Mouse (Mus musculus) erythroid progenitor cell, adult 5-6 weeks (primary cell): ENCODE measurements around the gene Caskin2. TPM values are rescaled to one million over a fixed set of nuclear protein-coding genes. Genes with fewer than 3 reads are reported as not detected.
A peak's percentile ranks its signal among the peaks of the same experiment; 100 is the strongest.
"Not testable (repeated sequence)": the region's sequence is repeated elsewhere in the genome, so short reads cannot be mapped to it uniquely, and the experiment has no call there.

Experiments used
- ATAC-seq: replicated peaks from 2 replicates; pipeline ENCODE4 v1.8.0; 2016; ENCODE audit warnings: moderate number of reproducible peaks, mild to moderate bottlenecking, moderate TSS enrichment, inconsistent platforms; ENCODE audit not compliant: poor library complexity, low FRiP score, severe bottlenecking
- total RNA-seq, 2 experiments: library from RNA; stranded (forward) in 1 of 2; stranded (reverse) in 1 of 2; fragments of 150-400 nt in 1 of 2; fragments of 186-747, 209-891 nt in 1 of 2; gene quantifications; 2 replicates each; pipeline versions ENCODE4 v1.2.3 to v1.2.4; 2015 to 2017; ENCODE audit warnings: low replicate concordance in 2 of 2

Gene Caskin2
- 6.7 and 13.0 TPM in 2 replicates for total RNA-seq (2015; ENCODE audit: low replicate concordance)
- 5.6 and 6.0 TPM in 2 replicates for total RNA-seq (2017; ENCODE audit: low replicate concordance)

DNA sequence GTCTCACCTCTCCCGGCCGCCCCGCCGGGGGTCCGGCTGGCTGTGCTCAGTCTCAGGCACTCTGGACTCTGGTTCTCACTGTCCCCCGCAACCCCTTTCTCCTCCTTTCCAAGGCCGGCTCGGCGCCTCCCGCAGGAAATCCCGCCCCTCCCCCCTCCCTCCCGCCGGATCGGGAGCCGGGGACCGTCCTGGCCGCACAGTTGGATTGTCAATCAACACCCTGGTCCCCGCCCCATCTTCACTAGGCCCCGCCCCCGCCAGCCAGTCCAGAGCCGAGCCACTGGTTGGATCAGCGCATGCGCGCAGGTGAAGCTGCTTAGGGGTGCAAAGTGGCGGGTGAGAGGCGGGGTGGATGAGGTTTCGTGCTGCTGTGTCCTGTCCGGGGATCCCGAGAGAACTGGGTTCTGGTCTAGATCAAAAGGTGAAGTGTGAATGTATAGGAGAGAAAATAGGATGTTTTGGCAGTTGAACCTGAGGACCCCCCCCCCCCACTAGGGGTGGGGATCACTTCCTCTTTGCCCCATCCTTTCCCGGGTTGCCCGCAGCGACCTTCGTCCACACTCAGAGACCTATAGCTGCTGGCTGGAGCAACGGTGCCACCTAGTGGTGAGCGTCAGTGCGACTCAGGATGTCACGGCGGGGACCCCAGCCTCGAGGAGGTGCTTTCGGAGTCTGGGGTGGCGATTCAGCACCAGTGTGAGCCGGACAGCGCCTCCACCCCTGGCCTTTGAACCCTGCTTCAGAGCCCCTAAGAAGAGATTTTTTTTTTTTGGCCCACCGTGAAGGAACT, at the start of gene Caskin2:
Caskin2 (minus strand) TSS at position 133 of the 790 bp plus-strand sequence.
- ATAC-seq, result peak; percentile 81

DNA sequence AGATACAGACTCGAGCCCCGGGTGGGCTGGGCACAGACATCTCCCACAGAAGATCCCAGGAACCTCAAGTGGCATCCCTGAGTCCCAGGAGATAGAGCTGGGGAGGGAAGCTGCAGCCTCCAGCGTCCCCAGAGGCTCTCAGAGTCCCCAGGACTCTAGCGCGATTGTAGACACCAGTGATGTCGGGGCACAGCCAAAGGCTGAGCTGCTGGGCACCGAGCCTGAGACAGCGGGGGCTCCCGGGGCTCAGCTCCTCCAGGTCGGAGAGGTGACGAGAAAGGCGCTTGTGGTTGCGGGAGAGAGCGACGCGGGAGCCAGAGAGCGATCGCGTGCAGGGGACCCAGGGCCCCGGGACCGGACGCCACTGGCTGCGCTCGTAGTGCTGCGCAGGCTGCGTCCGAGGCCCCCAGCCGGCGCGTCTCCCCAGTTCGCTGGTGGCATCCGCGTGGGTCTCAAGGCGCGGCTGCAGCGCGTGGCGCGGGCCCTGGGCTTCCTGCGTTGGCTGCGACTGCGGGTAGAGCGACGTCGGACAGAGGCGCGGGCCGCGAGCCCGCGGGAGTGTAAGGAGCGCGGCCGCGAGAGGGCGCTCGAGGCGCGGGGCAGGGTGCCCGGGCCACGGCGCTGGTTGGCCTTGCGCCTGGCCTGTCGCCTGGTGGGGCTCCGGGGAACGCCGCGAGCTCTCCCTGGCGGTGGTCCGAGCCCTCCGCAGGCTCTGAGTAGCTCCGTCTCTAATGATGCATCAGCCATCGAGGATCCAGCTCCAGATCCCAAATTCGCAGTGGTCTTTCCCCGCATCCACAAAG, 45.9 kb upstream of the Caskin2 start:
- peak; percentile 39; the same call in 1 of the 2 replicates for ATAC-seq

DNA sequence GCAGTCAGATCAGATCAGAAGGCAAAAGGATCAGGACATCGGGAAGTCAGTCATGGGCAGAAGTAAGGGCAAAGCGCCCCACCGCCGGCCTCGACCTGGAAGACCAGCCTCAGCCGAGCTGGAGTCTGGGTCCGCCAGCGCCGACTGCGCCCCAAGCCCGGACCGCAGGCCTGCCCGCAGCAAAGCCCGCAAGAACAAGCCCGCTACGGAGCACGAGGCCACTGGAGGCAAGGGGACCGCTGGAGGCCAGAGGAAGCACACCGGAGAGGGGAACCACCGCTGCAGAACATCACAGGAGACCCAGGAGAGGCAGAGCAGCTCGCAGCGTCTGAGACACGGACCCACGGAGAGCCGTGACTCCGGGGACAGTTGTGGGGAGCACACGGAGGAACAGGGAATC, 44.9 kb upstream of the Caskin2 start, which contains the start of gene Myo15b:
Myo15b (plus strand) TSS at position 53 of the 400 bp plus-strand sequence.
- ATAC-seq, result no peak

DNA sequence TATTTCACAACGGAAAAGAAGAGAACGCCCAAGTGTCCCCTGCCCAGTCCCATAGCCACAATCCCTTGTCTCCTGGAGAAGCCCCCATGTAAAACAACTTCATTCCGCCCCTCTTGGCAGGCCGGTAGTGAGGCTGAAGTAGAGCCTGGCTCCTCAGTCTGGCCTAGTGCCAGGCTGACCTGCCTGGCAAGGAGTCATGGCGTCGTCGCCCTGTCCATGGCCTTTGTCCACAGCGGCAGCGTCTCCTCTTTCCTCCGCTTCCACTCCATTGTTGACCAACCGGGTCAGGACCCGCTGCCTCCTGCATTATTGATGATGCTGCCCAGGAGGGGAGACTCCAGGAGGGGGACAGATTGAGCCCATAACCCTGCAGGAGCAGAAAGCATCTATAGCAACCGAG, 44.5 kb upstream of the Caskin2 start:
- no peak for ATAC-seq

DNA sequence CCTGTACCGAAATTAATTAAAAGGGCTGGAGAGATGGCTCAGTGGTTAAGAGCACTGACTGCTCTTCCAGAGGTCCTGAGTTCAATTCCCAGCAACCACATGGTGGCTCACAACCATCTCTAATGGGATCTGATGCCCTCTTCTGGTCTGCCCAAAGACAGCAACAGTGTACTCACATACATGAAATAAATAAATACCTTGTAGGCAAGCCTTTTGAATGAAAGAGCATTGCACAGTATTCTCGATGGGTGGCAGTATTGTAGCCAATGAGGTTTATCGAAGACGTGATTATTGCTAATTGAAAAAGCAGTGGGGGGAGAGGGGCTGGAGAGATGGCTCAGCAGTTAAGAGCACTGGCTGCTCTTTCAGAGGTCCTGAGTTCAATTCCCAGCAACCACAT, 43.7 kb upstream of the Caskin2 start:
- ATAC-seq, result not testable (repeated sequence)

DNA sequence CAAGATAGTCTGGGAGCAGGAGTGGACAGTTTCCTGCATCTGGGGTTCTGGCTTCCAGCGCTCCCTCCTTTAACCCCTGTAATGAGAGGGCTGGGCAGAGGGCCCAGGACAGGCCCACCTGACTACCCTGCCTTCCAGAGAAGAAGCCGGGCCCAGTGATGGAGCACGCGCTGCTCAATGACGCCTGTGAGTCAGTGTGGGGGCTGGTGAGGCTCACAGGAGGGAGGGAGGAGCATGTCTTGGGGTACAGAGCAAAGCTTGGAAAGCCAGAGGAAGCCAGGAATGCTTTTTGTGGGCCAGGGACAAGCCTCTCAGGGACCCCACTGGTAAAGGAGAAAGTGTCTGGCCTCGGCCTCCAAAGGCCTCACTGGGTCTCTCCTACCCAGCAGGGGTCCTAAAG, 41.2 kb upstream of the Caskin2 start:
- ATAC-seq, result no peak

DNA sequence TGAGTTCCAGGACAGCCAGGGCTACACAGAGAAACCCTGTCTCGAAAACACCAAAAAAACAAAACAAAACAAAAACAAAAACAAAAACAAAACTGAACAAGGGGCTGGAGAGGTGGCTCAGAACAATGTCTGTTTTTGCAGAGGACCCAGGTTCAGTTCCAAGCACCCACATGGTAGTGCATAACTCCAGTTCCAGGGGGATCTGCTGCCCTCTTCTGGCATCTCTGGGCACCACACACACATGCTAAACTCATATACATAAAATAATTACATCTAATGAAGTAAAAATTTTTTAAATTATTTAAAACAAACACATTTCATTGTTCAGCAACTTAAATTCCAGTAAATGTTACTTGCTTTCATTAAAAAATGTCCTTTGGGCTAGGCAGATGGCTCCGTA, 32.4 kb upstream of the Caskin2 start:
- no peak for ATAC-seq

DNA sequence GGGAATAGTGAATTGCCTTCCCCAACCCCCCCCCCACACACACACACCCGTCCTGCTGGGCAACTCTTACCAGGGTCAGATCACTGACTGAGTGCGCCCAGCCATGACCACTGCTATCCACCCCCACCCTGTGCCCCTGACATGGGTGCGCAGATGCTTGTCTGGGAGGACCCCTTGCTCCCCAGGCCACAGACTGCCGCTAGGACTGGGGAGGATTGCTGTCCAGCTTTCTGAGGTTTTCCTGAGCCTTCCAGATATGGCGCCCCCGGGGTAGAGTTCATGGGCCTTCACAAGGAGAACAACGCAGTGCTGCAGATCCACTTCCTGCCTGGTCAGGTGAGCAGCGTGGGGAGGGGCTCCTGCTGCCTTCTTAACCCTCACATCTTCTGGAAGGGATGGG, 30.8 kb upstream of the Caskin2 start:
- ATAC-seq, result no peak

DNA sequence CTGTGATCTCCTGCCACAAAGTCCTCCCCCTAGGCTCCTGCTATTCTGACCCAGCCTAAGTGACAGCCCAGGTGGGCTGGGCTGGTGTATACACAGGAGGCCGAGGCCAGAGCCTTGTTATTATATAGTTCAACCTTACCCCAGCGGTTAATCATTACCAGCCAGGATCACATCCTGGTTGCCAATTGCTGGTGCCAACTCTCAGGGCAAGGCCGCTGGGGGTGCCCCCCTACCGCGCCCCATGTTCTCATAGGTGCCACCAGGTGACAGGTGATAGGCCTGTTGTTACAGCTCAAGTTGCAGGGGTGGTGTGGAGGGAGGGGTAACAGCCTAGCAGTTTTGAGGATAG, 30.4 kb upstream of the Caskin2 start:
- ATAC-seq, result no peak

DNA sequence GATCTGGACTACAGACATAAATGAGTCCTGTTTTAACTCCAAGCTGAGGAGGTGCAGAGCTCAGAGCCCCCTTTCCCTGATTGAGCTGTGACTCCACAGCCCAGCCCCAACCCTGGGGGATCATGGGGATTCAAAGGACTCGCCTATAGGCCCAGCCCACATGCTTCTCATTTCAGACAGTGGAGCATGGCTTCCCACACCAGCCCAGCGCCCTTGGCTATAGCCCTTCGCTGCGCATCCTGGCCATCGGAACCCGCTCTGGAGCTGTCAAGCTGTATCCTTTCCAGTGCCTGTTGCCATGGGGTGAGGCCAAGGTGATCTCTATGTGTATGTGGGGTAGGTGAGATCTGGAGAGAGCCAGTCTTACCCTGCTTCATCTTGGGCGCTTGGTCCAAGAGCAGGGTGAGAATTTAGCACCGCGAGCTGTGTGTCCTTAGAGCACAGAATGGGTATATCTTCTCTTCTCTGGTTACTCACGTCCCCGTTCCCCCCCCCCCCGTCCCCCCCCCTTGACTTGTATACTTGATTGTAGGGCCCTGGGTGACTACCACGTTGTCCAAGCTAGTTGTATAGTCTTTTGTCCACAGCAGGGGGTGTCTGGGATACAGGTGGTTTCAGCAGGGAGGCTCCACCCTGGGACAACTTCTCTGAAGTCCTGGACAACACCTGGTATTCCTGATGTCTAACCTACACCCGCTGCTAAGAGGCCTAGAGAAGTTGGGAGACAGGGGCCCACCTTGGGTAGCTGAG, 29.9 kb upstream of the Caskin2 start:
- ATAC-seq, result no peak

DNA sequence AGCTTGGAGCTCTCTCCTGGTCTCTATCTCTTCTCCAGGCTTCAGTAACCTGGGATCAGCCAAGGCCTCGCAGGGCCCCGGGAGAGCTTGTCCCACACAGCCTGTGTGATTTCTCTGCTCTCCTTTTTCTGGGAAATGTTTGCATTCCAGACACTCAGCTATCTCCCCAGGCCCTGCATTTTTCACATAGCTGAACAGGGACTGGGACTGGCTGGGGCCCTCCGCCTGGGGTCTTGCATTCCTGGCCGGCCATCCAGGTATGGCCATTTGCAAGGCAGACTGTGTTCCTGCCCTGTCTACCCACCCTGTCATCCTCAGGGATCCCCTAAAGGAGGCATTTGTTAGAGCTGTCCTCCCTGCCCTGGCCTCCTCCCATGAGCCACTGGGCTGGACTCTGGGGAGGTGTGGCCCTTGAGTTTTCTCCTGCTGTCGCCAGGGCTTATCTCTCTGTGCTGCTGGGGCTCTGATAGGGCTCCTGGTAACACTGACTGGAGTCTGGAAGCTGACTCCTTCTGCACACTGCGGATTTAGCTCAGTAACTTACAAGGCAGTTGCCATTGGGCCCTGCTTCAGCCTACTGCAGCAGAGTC, 28.6 kb upstream of the Caskin2 start:
- peak; percentile 95 for ATAC-seq

DNA sequence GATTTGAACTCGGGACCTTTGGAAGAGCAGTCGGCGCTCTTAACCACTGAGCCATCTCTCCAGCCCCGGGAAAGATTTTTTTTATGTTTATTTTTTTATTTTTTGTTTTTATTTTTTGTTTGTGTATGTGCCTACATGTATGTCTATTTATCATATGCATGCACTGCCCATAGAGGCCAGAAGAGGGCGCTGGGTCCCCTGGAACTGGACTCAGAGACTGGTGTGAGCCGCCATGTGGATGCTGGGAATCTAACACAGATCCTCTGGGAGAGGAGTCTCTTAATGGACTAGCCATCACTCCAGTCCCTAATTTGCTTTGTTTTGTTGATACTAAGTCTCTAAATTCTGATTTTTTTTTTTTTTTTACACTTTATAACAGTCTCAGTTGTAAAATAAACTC, 27.6 kb upstream of the Caskin2 start:
- no peak for ATAC-seq

DNA sequence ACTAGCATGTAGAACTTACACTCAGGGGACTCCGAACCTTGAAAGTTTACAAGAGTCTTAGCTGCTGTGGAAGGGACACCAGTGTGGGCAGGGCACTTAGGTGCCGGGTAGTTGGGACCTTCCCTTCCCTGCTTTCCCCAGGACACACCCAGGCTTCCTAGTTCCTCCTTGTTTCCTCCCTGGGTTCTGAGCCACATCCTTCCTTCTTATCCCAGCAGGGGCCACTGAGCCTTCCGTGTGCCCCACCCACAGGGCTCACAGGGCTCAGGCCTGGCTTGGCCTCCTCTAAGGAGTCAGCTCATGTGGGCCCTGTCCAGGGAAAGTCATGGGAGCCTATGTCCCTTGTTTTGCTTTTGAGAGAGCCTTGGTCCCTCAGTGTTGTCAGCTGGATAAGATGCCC, 26.3 kb upstream of the Caskin2 start:
- no peak for ATAC-seq

DNA sequence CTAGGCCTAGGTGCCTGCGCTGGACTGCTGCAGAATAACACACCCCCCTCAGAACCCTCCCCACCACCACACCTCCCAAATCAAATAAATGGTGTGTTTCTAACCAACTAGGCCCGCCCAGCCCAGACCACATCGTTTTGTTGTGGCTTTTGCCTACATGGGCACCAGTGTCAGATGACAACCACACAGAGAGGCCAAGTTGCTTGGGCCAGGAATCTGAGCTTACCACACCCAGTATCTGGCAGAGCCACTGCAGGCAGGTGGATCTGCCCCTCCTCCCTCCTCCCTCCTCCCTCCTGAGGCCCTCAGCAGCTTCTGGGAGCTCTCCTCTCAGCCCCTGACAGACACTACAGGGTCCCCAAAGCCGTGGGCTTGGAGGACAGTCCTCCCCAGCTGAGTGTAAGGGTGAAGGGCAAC, 25.5 kb upstream of the Caskin2 start:
- no peak for ATAC-seq

DNA sequence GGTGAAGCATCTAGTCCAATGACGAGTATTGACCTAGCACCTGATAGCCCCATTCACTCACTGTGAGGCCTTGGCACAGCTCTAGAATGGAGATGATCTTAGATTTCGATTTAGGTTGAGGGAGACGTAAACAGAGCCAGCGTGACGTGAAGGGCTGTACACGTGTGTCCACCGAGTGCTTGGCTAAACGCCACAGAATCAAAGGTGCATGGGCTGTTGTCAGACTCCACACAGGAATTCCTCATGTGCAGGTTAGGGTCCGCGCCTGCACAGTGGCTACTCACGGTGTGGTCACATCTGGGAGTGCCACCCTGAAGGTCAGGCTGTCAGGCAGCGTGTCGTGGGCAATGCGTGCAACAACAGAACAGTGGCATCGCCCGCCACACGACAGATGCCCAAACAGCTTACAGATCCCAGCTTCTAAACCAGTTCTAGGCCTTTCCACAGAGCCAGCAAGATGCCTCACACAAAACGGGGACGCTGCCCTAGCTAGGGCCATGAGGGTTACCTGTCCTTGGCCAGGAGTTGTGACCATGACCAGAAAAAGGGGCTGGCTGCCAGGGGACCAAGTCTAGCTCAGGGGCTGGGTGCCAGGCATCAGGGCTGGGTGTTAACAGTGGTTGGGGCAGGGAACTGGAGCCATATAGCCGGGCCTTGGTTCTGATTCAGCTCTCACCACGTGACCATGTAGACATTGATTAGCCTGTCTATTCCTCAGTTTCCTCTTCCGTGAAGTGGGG, 24.3 kb upstream of the Caskin2 start:
- ATAC-seq, result no peak

DNA sequence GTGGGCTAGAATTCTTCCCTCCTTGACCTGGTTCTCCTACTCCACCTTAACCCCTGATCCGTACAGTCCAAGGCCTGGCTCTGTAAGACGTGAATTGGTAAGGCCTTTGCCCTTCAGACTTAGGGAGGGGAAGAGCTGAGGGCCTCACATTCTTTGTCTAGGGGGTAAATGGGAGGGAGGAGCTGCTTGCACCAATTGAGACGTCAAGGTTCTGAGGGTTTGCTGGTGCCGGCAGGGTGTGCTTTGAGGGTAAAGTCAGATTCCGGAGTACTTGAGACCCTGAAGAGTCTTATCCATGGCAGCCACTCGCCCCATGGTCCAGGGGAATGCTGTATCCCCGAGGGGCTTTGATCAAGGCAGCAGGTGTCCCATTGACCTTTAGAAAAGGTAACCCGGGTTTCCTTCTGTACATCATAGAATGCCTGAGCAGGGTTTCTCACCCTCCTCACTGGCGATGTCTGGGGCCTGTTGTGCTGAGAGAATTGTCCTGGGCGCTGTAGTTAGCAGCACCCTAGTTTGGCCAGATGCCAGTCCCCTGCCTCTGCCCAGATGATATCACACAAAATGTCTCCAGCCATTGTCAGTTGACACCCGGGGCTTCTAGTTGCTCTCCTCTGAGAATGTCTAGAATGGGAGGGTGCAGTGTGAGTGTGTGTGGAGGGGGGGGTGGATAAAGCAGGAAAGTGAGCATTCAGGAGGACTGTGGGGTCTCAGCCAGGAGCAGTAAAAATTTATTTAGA, 23.4 kb upstream of the Caskin2 start:
- ATAC-seq, result no peak

DNA sequence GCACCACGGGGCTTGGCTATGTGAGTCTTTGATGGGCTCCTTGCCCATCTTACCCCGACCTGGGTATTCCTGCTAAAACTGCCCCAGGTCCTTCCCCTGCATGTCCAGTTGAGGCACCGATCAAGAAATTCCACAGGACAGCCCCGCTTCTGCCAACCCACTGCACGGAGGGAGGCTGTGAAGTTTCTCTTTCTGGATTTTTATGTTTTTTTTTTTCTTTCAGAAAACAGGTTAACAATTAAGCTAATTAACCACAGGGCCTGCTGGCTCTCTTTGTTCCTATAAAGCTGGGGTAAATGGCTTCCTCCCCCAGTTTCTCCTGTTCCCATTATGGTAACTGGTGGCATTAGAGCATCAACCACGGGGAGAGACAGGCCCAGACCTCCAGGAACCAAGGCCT, 20.6 kb upstream of the Caskin2 start:
- no peak for ATAC-seq

DNA sequence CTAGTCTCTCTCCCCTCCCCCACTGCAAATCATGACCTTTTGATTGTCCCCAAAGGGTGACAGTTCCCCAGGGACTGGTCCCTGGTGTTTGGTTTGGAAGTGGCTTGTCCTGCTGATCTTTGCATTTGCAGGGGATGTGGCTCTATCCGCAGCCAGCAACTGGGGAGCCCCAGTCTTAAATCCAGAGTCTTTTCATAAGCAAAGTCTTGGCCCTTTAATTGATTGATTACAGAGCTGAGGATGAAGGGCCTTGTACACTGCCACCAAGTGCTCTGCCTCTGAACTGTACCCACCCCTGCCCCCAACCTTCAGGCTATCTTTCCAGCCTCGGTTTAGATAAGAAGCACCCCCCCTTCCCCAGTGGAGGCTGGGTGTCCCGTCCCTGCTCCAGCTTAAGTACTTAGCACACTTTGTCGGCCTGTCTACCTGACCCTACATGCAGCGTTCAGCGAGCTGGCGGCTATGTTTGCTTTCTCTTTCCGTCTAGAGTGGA, 19.6 kb upstream of the Caskin2 start:
- ATAC-seq, result no peak
